Mouse (Mus musculus): ENCODE measurements at regions not wholly inside any gene's neighbourhood (a gene's known extent, or its start where the extent isn't known, plus 50 kb on each side); places are given as distances from the start of the nearest gene placed in this dataset.

GRCm38 (mm10) chr7:111268197-111268596 is 185.4 kb upstream of the Eif4g2 start:
- Histone ChIP-seq H3K27me3 (ENCODE audit: control insufficient read depth, insufficient read depth, low read length) (no peaks in the 10 kb centered on the region), H3K27ac (ENCODE audit: insufficient read depth, low read depth, low read length) (no peak overlapping the region), H3K4me3 (ENCODE audit: low read depth, low read length) (no peak overlapping the region), H3K36me3 (ENCODE audit: control insufficient read depth, insufficient read depth, low read length) (no peaks in the 10 kb centered on the region), H3K4me1 (ENCODE audit: control insufficient read depth, insufficient read depth, insufficient read length, low read length) (no peaks in the 10 kb centered on the region)
- TF ChIP-seq CTCF (IDR thresholded peaks at IDR 0.05; ENCODE audit: extremely low read depth, insufficient read length, insufficient replicate concordance, low read depth, low read length) (no peak), POLR2A (IDR thresholded peaks at IDR 0.05; ENCODE audit: low read depth, low read length) (no peak)
- WGBS: 88% methylated on average over 2 of the region's 2 CpGs

- TF ChIP-seq CTCF (IDR thresholded peaks at IDR 0.05; ENCODE audit: extremely low read depth, insufficient read length, insufficient replicate concordance, low read depth, low read length) (no peak), POLR2A (IDR thresholded peaks at IDR 0.05; ENCODE audit: low read depth, low read length) (no peak)
- Histone ChIP-seq H3K4me3 (ENCODE audit: low read depth, low read length) (no peak overlapping the region), H3K27ac (ENCODE audit: insufficient read depth, low read depth, low read length) (no peak overlapping the region), H3K27me3 (ENCODE audit: control insufficient read depth, insufficient read depth, low read length) (no peaks in the 10 kb centered on the region), H3K36me3 (ENCODE audit: control insufficient read depth, insufficient read depth, low read length) (no peaks in the 10 kb centered on the region), H3K4me1 (ENCODE audit: control insufficient read depth, insufficient read depth, insufficient read length, low read length) (no peaks in the 10 kb centered on the region)
- WGBS: 78% methylated on average over 1 of the region's 1 CpGs
Measured at GRCm38 (mm10) chr7:111263302-111263701, 180.5 kb upstream of the Eif4g2 start.

GRCm38 (mm10) chr7:111259630-111260574 is 177.1 kb upstream of the Eif4g2 start:
- TF ChIP-seq POLR2A (IDR thresholded peaks at IDR 0.05; ENCODE audit: low read depth, low read length) (no peak), CTCF (IDR thresholded peaks at IDR 0.05; ENCODE audit: extremely low read depth, insufficient read length, insufficient replicate concordance, low read depth, low read length) (no peak)
- Histone ChIP-seq H3K36me3 (ENCODE audit: control insufficient read depth, insufficient read depth, low read length) (no peaks in the 10 kb centered on the region), H3K27ac (ENCODE audit: insufficient read depth, low read depth, low read length) (no peak overlapping the region), H3K4me3 (ENCODE audit: low read depth, low read length) (no peak overlapping the region), H3K27me3 (ENCODE audit: control insufficient read depth, insufficient read depth, low read length) (no peaks in the 10 kb centered on the region), H3K4me1 (ENCODE audit: control insufficient read depth, insufficient read depth, insufficient read length, low read length) (no peaks in the 10 kb centered on the region)
- WGBS: 61% methylated on average over 11 of the region's 11 CpGs

GRCm38 (mm10) chr7:111257842-111258241 is 175.0 kb upstream of the Eif4g2 start:
- Histone ChIP-seq H3K4me3 (ENCODE audit: low read depth, low read length) (no peak overlapping the region), H3K27ac (ENCODE audit: insufficient read depth, low read depth, low read length) (no peak overlapping the region), H3K27me3 (ENCODE audit: control insufficient read depth, insufficient read depth, low read length) (no peaks in the 10 kb centered on the region), H3K4me1 (ENCODE audit: control insufficient read depth, insufficient read depth, insufficient read length, low read length) (no peaks in the 10 kb centered on the region), H3K36me3 (ENCODE audit: control insufficient read depth, insufficient read depth, low read length) (no peaks in the 10 kb centered on the region)
- TF ChIP-seq POLR2A (IDR thresholded peaks at IDR 0.05; ENCODE audit: low read depth, low read length) (no peak), CTCF (IDR thresholded peaks at IDR 0.05; ENCODE audit: extremely low read depth, insufficient read length, insufficient replicate concordance, low read depth, low read length) (no peak)
- 82% methylated on average over 2 of the region's 2 CpGs for WGBS

- H3K4me1 ChIP-seq (ENCODE audit: control insufficient read depth, insufficient read depth, insufficient read length, low read length): no peaks in the 10 kb centered on the region
- TF ChIP-seq POLR2A (IDR thresholded peaks at IDR 0.05; ENCODE audit: low read depth, low read length): no peak
- no peak for TF ChIP-seq CTCF (IDR thresholded peaks at IDR 0.05; ENCODE audit: extremely low read depth, insufficient read length, insufficient replicate concordance, low read depth, low read length)
- no peaks in the 10 kb centered on the region for H3K27me3 ChIP-seq (ENCODE audit: control insufficient read depth, insufficient read depth, low read length)
- H3K36me3 ChIP-seq (ENCODE audit: control insufficient read depth, insufficient read depth, low read length): no peaks in the 10 kb centered on the region
- H3K27ac ChIP-seq (ENCODE audit: insufficient read depth, low read depth, low read length): no peak overlapping the region
- H3K4me3 ChIP-seq (ENCODE audit: low read depth, low read length): no peak overlapping the region
- 85% methylated on average over 2 of the region's 2 CpGs for WGBS
Measured at GRCm38 (mm10) chr7:111256199-111256598, 173.4 kb upstream of the Eif4g2 start.

- H3K27ac ChIP-seq (ENCODE audit: insufficient read depth, low read depth, low read length): no peak overlapping the region
- H3K36me3 ChIP-seq (ENCODE audit: control insufficient read depth, insufficient read depth, low read length): no peaks in the 10 kb centered on the region
- no peaks in the 10 kb centered on the region for H3K4me1 ChIP-seq (ENCODE audit: control insufficient read depth, insufficient read depth, insufficient read length, low read length)
- H3K27me3 ChIP-seq (ENCODE audit: control insufficient read depth, insufficient read depth, low read length): no peaks in the 10 kb centered on the region
- 25% methylated on average over 5 of the region's 5 CpGs for WGBS
- H3K4me3 ChIP-seq (ENCODE audit: low read depth, low read length): no peak overlapping the region
- peak; percentile 94 for TF ChIP-seq CTCF (IDR thresholded peaks at IDR 0.05; ENCODE audit: extremely low read depth, insufficient read length, insufficient replicate concordance, low read depth, low read length)
- TF ChIP-seq POLR2A (IDR thresholded peaks at IDR 0.05; ENCODE audit: low read depth, low read length): no peak
Measured at GRCm38 (mm10) chr7:111249606-111250005, 166.8 kb upstream of the Eif4g2 start.

- TF ChIP-seq CTCF (IDR thresholded peaks at IDR 0.05; ENCODE audit: extremely low read depth, insufficient read length, insufficient replicate concordance, low read depth, low read length) (no peak), POLR2A (IDR thresholded peaks at IDR 0.05; ENCODE audit: low read depth, low read length) (no peak)
- Histone ChIP-seq H3K4me1 (ENCODE audit: control insufficient read depth, insufficient read depth, insufficient read length, low read length) (no peaks in the 10 kb centered on the region), H3K36me3 (ENCODE audit: control insufficient read depth, insufficient read depth, low read length) (no peaks in the 10 kb centered on the region), H3K27ac (ENCODE audit: insufficient read depth, low read depth, low read length) (no peak overlapping the region), H3K4me3 (ENCODE audit: low read depth, low read length) (no peak overlapping the region), H3K27me3 (ENCODE audit: control insufficient read depth, insufficient read depth, low read length) (no peaks in the 10 kb centered on the region)
- 84% methylated on average over 8 of the region's 8 CpGs for WGBS
Measured at GRCm38 (mm10) chr7:111245488-111245887, 162.7 kb upstream of the Eif4g2 start.
